Mouse (Mus musculus) lung, postnatal 0 days (tissue): ENCODE data around the gene Tspan12.

Experiments used
- CTCF ChIP-seq: IDR thresholded peaks from 2 replicates; pipeline ENCODE4 v1.5.1; 2016; ENCODE audit warnings: antibody characterized with exemption, mild to moderate bottlenecking
- EP300 ChIP-seq: IDR thresholded peaks from 2 replicates; pipeline ENCODE4 v1.6.1; 2016; ENCODE audit warnings: antibody characterized with exemption, mild to moderate bottlenecking, control low read depth

DNA sequence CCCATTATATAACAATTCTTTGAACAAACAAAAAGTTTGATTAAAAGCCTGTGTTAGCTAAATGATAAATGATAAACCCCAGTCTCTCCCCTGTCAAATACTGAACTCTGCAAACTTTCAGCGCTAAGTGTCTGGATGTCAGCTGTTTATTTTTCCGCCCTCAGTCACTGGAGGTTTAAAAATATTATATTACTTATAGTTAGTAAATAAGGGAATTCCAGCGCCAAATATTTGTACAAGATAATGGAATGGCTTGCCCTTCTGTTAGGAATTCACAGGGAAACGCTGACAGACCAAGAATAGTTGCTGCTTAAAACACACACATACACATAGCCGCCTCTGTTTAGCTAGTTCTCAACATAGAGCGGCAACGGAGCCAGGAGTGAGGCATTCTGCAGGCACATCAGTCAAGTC, 29.6 kb downstream of the Tspan12 start:
- TF ChIP-seq CTCF = no peak
- no peak for TF ChIP-seq EP300
